Mouse (Mus musculus) MEL (cell line): ENCODE results near the gene Pcca. TPM values are rescaled to one million over a fixed set of nuclear protein-coding genes. Genes with fewer than 3 reads are reported as not detected.

Source experiments
- DNase-seq: peaks from one replicate; pipeline ENCODE4 v3.0.0; 2011; ENCODE audit warnings: low read depth, low spot score
- H3K27ac ChIP-seq: 2 replicates; pipeline ENCODE4 v1.5.1; 2012; ENCODE audit warnings: low read depth, mild to moderate bottlenecking, control low read depth, low read length, moderate library complexity; ENCODE audit not compliant: control insufficient read depth
- H3K27me3 ChIP-seq, 2 experiments: fragments of 150-350 bp in 1 of 2; sonication (generic) in 1 of 2; 2 replicates each; pipeline ENCODE4 v1.6.1; 2012; ENCODE audit warnings: low read length in 2 of 2, mild to moderate bottlenecking in 2 of 2, improper control_type of control experiment in 1 of 2, moderate library complexity in 1 of 2; ENCODE audit not compliant: insufficient read depth in 2 of 2, control insufficient read depth in 1 of 2
- H3K36me3 ChIP-seq, 2 experiments: 2 replicates each; pipeline ENCODE4 v1.6.1; 2012 to 2014; ENCODE audit warnings: low read length in 2 of 2, improper control_type of control experiment in 1 of 2, inconsistent platforms in 1 of 2, mild to moderate bottlenecking in 1 of 2; ENCODE audit not compliant: insufficient read depth in 2 of 2, control insufficient read depth in 1 of 2
- H3K4me1 ChIP-seq, 2 experiments: fragments of 150-350 bp in 1 of 2; sonication (generic) in 1 of 2; 2 replicates each; pipeline ENCODE4 v1.6.1; 2012; ENCODE audit warnings: low read length in 2 of 2, improper control_type of control experiment in 1 of 2, mild to moderate bottlenecking in 1 of 2; ENCODE audit not compliant: insufficient read depth in 2 of 2, control insufficient read depth in 1 of 2
- H3K4me3 ChIP-seq, 2 experiments: fragments of 150-350 bp in 1 of 2; sonication (generic) in 1 of 2; 2 replicates each; pipeline ENCODE4 v1.5.1; 2012; ENCODE audit warnings: low read depth in 2 of 2, low read length in 2 of 2, mild to moderate bottlenecking in 2 of 2, moderate library complexity in 2 of 2, control low read depth in 1 of 2, improper control_type of control experiment in 1 of 2; ENCODE audit not compliant: control insufficient read depth in 1 of 2, insufficient read depth in 1 of 2
- H3K79me2 ChIP-seq: 2 replicates; pipeline ENCODE4 v1.6.1; 2012; ENCODE audit warnings: mild to moderate bottlenecking, low read length, moderate library complexity; ENCODE audit not compliant: control insufficient read depth, poor library complexity, insufficient read depth
- H3K9ac ChIP-seq: 2 replicates; pipeline ENCODE4 v1.6.1; 2012; ENCODE audit warnings: low read depth, mild to moderate bottlenecking, control low read depth, low read length, moderate library complexity; ENCODE audit not compliant: control insufficient read depth, poor library complexity, severe bottlenecking
- H3K9me3 ChIP-seq: fragments of 150-350 bp; sonication (generic); replicated peaks from 2 replicates; pipeline ENCODE4 v1.6.1; 2012; ENCODE audit warnings: mild to moderate bottlenecking, low read length, improper control_type of control experiment, moderate library complexity; ENCODE audit not compliant: insufficient read depth
- BHLHE40 ChIP-seq: IDR thresholded peaks from 2 replicates; pipeline ENCODE4 v1.6.1; 2012; ENCODE audit warnings: low read depth, mild to moderate bottlenecking, inconsistent platforms, low read length, improper control_type of control experiment, borderline replicate concordance
- CHD2 ChIP-seq: IDR thresholded peaks from 2 replicates; pipeline ENCODE4 v1.6.1; 2011; ENCODE audit warnings: low read length, improper control_type of control experiment
- CTCF ChIP-seq, 3 experiments: IDR thresholded peaks in 2 of 3; conservative IDR thresholded peaks in 1 of 3; 2 replicates each; pipeline ENCODE4 v1.5.1; 2011 to 2012; ENCODE audit warnings: low read length in 3 of 3, low read depth in 2 of 3, mild to moderate bottlenecking in 2 of 3, improper control_type of control experiment in 1 of 3, inconsistent platforms in 1 of 3, mixed read lengths in 1 of 3, moderate library complexity in 1 of 3; ENCODE audit not compliant: control insufficient read depth in 1 of 3, insufficient read depth in 1 of 3, poor library complexity in 1 of 3, severe bottlenecking in 1 of 3
- E2F4 ChIP-seq: IDR thresholded peaks from 2 replicates; pipeline ENCODE4 v1.6.1; 2011; ENCODE audit warnings: low read depth, low read length, improper control_type of control experiment, borderline replicate concordance
- ELF1 ChIP-seq: IDR thresholded peaks from 2 replicates; pipeline ENCODE4 v1.6.1; 2014; ENCODE audit warnings: low read depth, mild to moderate bottlenecking, inconsistent platforms, low read length, improper control_type of control experiment, moderate library complexity
- ETS1 ChIP-seq: IDR thresholded peaks from 2 replicates; pipeline ENCODE4 v1.6.1; 2012; ENCODE audit warnings: low read depth, mild to moderate bottlenecking, inconsistent platforms, low read length, improper control_type of control experiment, moderate library complexity
- GATA1 ChIP-seq: IDR thresholded peaks from 2 replicates; pipeline ENCODE4 v1.6.1; 2011; ENCODE audit warnings: low read depth, low read length, improper control_type of control experiment
- HCFC1 ChIP-seq: IDR thresholded peaks from 2 replicates; pipeline ENCODE4 v1.6.1; 2012; ENCODE audit warnings: low read depth, mild to moderate bottlenecking, inconsistent platforms, low read length, improper control_type of control experiment, moderate library complexity
- KAT2A ChIP-seq: conservative IDR thresholded peaks from 2 replicates; pipeline ENCODE4 v1.6.1; 2012; ENCODE audit warnings: low read depth, low read length, improper control_type of control experiment, inconsistent platforms
- MAX ChIP-seq: IDR thresholded peaks from 2 replicates; pipeline ENCODE4 v1.6.1; 2011; ENCODE audit warnings: low read length, improper control_type of control experiment
- MYC ChIP-seq: IDR thresholded peaks from 2 replicates; pipeline ENCODE4 v1.6.1; 2011; ENCODE audit warnings: low read depth, mild to moderate bottlenecking, low read length, improper control_type of control experiment, moderate library complexity
- NELFE ChIP-seq: IDR thresholded peaks from 2 replicates; pipeline ENCODE4 v1.6.1; 2011; ENCODE audit warnings: low read depth, low read length, improper control_type of control experiment
- POLR2AphosphoS2 ChIP-seq: IDR thresholded peaks from 2 replicates; pipeline ENCODE4 v1.6.1; 2011; ENCODE audit warnings: low read length, improper control_type of control experiment
- RCOR1 ChIP-seq: IDR thresholded peaks from 2 replicates; pipeline ENCODE4 v1.6.1; 2012; ENCODE audit warnings: low read depth, mild to moderate bottlenecking, inconsistent platforms, low read length, improper control_type of control experiment
- SMC3 ChIP-seq: IDR thresholded peaks from 2 replicates; pipeline ENCODE4 v1.6.1; 2011; ENCODE audit warnings: low read depth, low read length, improper control_type of control experiment
- UBTF ChIP-seq: IDR thresholded peaks from 2 replicates; pipeline ENCODE4 v1.6.1; 2012; ENCODE audit warnings: low read depth, mild to moderate bottlenecking, inconsistent platforms, low read length, improper control_type of control experiment, moderate library complexity, borderline replicate concordance; ENCODE audit not compliant: insufficient read depth
- USF1 ChIP-seq: IDR thresholded peaks from 2 replicates; pipeline ENCODE4 v1.6.1; 2014; ENCODE audit warnings: low read depth, mild to moderate bottlenecking, inconsistent platforms, low read length, improper control_type of control experiment, moderate library complexity
- polyA plus RNA-seq, 2 experiments: library from polyadenylated mRNA; stranded (reverse) in 1 of 2; unstranded in 1 of 2; fragments of >175 nt in 1 of 2; fragments of >200 nt in 1 of 2; gene quantifications; 2 replicates each; pipeline versions ENCODE4 v1.2.1 to v1.2.4; 2012; ENCODE audit warnings: low replicate concordance in 2 of 2, low read depth in 1 of 2; ENCODE audit not compliant: insufficient read length in 2 of 2, insufficient read depth in 1 of 2, missing spikeins in 1 of 2
- total RNA-seq: library from RNA; depleted of rRNA; stranded (reverse); fragments of 300-350 nt; gene quantifications from 2 replicates; pipeline ENCODE4 v1.2.3, GENCODE M21; 2012

The Pcca gene
- total and polyA plus RNA-seq, 3 experiments: 21.2 to 22.7 TPM; not detected in 1

DNA sequence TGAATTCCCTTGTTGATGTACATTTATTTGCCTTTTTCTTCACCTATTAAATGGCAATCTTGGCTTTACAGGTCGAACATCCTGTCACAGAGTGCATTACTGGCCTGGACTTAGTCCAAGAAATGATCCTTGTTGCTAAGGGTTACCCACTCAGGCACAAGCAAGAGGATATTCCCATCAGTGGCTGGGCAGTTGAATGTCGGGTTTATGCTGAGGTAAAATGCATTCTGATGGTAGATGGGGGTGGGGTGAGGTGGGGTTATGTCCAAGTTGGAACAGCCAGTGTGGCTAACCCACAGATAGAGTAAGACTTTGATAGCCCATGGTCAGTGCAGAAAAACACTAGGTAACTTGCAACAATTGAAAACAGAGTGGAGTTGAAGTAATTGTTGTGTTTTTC lies 150.7 kb downstream of the Pcca start:
- H3K79me2 ChIP-seq: no peaks in the 10 kb centered on the region
- no peaks in the 10 kb centered on the region for H3K9me3 ChIP-seq
- no peak overlapping the region for H3K4me3 ChIP-seq
- no peak overlapping the region for H3K9ac ChIP-seq
- no peaks in the 10 kb centered on the region; a peak in 2 of 4 replicates for H3K36me3 ChIP-seq
- no peak overlapping the region for H3K27ac ChIP-seq
- no peak for DNase-seq
- TF ChIP-seq MYC (no peak), RCOR1 (no peak), USF1 (no peak), CTCF (IDR thresholded peaks at IDR 0.05 in 2 of 3, conservative IDR thresholded peaks at IDR 0.05 in 1 of 3; ENCODE audit: control insufficient read depth in 1 of 3, insufficient read depth in 1 of 3, low read depth in 2 of 3, low read length in 3 of 3, poor library complexity in 1 of 3, severe bottlenecking in 1 of 3) (no peak), BHLHE40 (no peak), NELFE (no peak)
- TF ChIP-seq, all 39 proteins: peak for 0
- no peaks in the 10 kb centered on the region for H3K27me3 ChIP-seq
- peaks cover 0 to 8% of the 10 kb centered on the region in 2 experiments; a peak in 2 of 4 replicates for H3K4me1 ChIP-seq

DNA sequence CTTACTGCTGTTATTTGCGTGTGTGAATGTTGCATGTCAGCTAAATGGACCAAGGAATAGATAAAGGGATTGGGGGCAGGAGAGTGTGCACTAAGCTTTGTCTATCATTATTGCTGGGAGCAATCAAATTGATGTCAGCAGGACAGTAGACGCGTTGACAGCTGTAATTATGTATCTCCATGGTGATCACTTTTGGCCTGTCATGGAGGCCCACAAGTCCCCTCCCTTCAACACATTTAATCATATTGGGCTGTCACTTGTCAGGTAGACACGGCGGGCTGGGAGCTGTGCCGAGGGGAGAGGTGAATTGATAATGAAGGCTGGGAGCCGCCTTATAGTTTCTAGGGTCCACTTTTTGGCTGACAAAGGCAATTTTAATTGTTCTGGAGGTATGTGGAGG lies 153.3 kb downstream of the Pcca start:
- Histone ChIP-seq H3K27ac (no peak overlapping the region), H3K9me3 (no peaks in the 10 kb centered on the region), H3K4me1 (peaks cover 0 to 10% of the 10 kb centered on the region in 2 experiments; a peak in 2 of 4 replicates), H3K36me3 (no peaks in the 10 kb centered on the region; a peak in 2 of 4 replicates), H3K9ac (no peak overlapping the region), H3K4me3 (no peak overlapping the region), H3K27me3 (no peaks in the 10 kb centered on the region), H3K79me2 (no peaks in the 10 kb centered on the region)
- TF ChIP-seq MAX: no peak
- no peak for DNase-seq

DNA sequence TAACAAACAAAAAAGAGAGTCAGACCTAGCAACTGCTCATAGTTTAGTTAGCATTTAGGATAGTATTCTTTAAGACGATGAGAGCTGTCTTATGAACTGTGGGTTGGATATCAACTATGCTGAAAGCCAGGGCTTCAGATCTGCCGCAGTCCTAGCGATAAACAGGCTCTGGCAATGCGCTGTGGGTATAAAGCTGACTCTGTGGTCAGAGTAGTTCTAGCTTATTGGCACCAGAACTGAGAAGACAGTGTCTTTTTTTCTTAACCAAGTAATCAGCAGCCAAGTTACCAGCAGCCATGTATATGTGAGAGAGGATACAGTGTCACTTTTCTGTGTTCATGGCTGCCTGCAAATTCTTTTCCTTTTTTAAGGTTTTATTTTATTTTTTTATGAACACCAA lies 154.3 kb downstream of the Pcca start:
- no peaks in the 10 kb centered on the region; a peak in 2 of 4 replicates for H3K36me3 ChIP-seq
- no peaks in the 10 kb centered on the region for H3K79me2 ChIP-seq
- no peaks in the 10 kb centered on the region for H3K9me3 ChIP-seq
- no peak overlapping the region for H3K27ac ChIP-seq
- no peaks in the 10 kb centered on the region for H3K27me3 ChIP-seq
- TF ChIP-seq CHD2 (no peak), E2F4 (no peak)
- DNase-seq: no peak
- H3K4me1 ChIP-seq: peaks cover 0 to 9% of the 10 kb centered on the region in 2 experiments; a peak in 2 of 4 replicates
- H3K4me3 ChIP-seq: no peak overlapping the region
- no peak overlapping the region for H3K9ac ChIP-seq

DNA sequence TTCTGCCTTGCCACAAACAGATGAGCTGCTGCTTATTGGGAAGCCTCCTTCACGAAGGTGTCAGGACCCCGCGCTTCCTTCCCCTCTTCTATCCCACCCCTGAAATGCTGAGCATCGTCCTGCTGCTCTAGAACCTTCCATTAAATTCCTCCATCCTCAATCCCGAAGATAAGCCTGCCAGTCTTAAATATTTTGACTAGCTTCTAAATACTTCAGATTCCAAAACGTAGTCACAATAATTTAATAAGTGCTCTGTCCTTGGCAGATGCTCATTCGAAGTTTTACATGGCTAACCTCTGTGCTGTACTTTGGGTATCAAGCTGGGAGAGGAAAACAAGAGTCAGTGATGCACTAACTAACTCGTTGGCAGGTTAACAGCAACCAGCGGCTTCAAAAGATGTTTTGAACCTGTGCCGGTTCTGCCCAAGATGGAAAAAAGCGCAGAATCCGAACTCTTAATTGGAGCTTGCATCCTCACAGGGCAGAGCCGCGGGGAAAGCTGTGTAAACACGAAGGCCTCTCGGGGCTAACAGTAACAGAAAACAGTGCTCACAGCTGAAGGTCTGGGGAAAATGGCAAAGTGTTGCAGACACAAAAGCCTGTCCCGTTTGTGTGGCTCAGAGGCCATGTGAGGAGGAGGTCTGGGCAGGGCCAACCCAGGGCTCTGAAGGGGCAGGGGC lies 155.2 kb downstream of the Pcca start:
- no peak overlapping the region for H3K9ac ChIP-seq
- no peak for TF ChIP-seq UBTF
- no peak for TF ChIP-seq KAT2A
- no peak for TF ChIP-seq ETS1
- no peak for TF ChIP-seq GATA1
- no peak for TF ChIP-seq HCFC1
- TF ChIP-seq RCOR1: no peak
- TF ChIP-seq ELF1: no peak
- TF ChIP-seq SMC3: no peak
- no peak for TF ChIP-seq MAX
- TF ChIP-seq USF1: no peak
- no peak for TF ChIP-seq POLR2AphosphoS2
- TF ChIP-seq, all 39 proteins: peak for 0
- no peaks in the 10 kb centered on the region; a peak in 1 of 4 replicates for H3K36me3 ChIP-seq
- H3K9me3 ChIP-seq: no peaks in the 10 kb centered on the region
- H3K4me1 ChIP-seq: peaks cover 0 to 2% of the 10 kb centered on the region in 2 experiments; a peak in 1 of 4 replicates
- H3K27me3 ChIP-seq: no peaks in the 10 kb centered on the region
- H3K4me3 ChIP-seq: no peak overlapping the region
- H3K79me2 ChIP-seq: no peaks in the 10 kb centered on the region
- DNase-seq: no peak
- H3K27ac ChIP-seq: no peak overlapping the region
